Mouse (Mus musculus): ENCODE results near the gene Gdpd2. TPM values are rescaled to one million over a fixed set of nuclear protein-coding genes. Genes with fewer than 3 reads are reported as not detected.

The Gdpd2 gene
- polyA plus RNA-seq (2014; fragmentation: Illumina TruSeq; extraction: RNeasy Lipid Tissue Mini Kit (QIAGEN cat#74804); ENCODE audit: low read depth, low replicate concordance): not detected

GRCm38 (mm10) chrX:100729665-100730188 lies at the start of gene Gdpd2:
Gene Gdpd2 (plus strand): TSS chrX:100729873.

GRCm38 (mm10) chrX:100767181-100767884 lies 37.7 kb downstream of the Gdpd2 start, which contains the start of gene Dlg3:
Gene Dlg3 (plus strand): TSS chrX:100767722.

Other genes with a start within 250 kb of the Gdpd2 start
- 59.4 TPM for gene Igbp1, start 235.6 kb upstream of the Gdpd2 start, polyA plus RNA-seq (2014; fragmentation: Illumina TruSeq; extraction: RNeasy Lipid Tissue Mini Kit (QIAGEN cat#74804); ENCODE audit: low read depth, low replicate concordance)
- not detected for gene Dgat2l6, start 205.0 kb upstream of the Gdpd2 start, polyA plus RNA-seq (2014; fragmentation: Illumina TruSeq; extraction: RNeasy Lipid Tissue Mini Kit (QIAGEN cat#74804); ENCODE audit: low read depth, low replicate concordance)
- gene Awat1, start 157.6 kb upstream of the Gdpd2 start, polyA plus RNA-seq (2014; fragmentation: Illumina TruSeq; extraction: RNeasy Lipid Tissue Mini Kit (QIAGEN cat#74804); ENCODE audit: low read depth, low replicate concordance): not detected
- gene P2ry4, start 135.0 kb upstream of the Gdpd2 start, polyA plus RNA-seq (2014; fragmentation: Illumina TruSeq; extraction: RNeasy Lipid Tissue Mini Kit (QIAGEN cat#74804); ENCODE audit: low read depth, low replicate concordance): 7.3 TPM
- gene Arr3, start 124.4 kb upstream of the Gdpd2 start, polyA plus RNA-seq (2014; fragmentation: Illumina TruSeq; extraction: RNeasy Lipid Tissue Mini Kit (QIAGEN cat#74804); ENCODE audit: low read depth, low replicate concordance): not detected
- 0.11 TPM for gene Kif4, start 104.1 kb upstream of the Gdpd2 start, polyA plus RNA-seq (2014; fragmentation: Illumina TruSeq; extraction: RNeasy Lipid Tissue Mini Kit (QIAGEN cat#74804); ENCODE audit: low read depth, low replicate concordance)
- 36.3 TPM for gene Pdzd11, start 103.3 kb upstream of the Gdpd2 start, polyA plus RNA-seq (2014; fragmentation: Illumina TruSeq; extraction: RNeasy Lipid Tissue Mini Kit (QIAGEN cat#74804); ENCODE audit: low read depth, low replicate concordance)
- gene Dlg3, start 37.8 kb downstream of the Gdpd2 start, polyA plus RNA-seq (2014; fragmentation: Illumina TruSeq; extraction: RNeasy Lipid Tissue Mini Kit (QIAGEN cat#74804); ENCODE audit: low read depth, low replicate concordance): 15.3 TPM

Data from liver, adult 10 weeks (tissue).